Mouse (Mus musculus) brain, embryonic 18.5 days (tissue): ENCODE data around the gene Apol11b.
"Not testable (repeated sequence)": the region's sequence is repeated elsewhere in the genome, so short reads cannot be mapped to it uniquely, and the experiment has no call there.

ENCODE experiments used
- DNase-seq: peaks from one replicate; pipeline ENCODE4 v3.0.0-alpha.2; 2012; ENCODE audit warnings: low read depth, low spot score

Gene Apol11b

DNA sequence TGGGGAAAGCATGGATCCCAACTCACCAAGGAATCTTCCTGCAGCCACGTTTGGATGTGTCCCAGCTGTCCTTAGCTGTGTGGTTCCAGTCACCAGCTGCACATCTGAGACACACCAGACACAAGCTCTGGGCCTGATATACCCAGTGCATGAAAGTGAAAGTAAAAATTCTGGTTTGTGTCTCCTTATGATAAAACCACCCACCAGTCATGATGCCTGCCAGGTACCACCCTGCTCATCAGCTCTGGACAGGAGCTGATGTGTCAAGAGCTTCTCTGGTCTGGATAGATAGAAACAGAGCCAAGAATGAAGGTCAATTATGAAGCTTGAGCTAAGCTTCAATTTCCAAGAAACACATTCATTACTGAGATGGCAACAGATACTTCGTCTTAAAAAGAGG, at the start of gene Apol11b:
Gene Apol11b (minus strand): TSS at position 111 of the 400 bp plus-strand sequence.
- not testable (repeated sequence) for DNase-seq

DNA sequence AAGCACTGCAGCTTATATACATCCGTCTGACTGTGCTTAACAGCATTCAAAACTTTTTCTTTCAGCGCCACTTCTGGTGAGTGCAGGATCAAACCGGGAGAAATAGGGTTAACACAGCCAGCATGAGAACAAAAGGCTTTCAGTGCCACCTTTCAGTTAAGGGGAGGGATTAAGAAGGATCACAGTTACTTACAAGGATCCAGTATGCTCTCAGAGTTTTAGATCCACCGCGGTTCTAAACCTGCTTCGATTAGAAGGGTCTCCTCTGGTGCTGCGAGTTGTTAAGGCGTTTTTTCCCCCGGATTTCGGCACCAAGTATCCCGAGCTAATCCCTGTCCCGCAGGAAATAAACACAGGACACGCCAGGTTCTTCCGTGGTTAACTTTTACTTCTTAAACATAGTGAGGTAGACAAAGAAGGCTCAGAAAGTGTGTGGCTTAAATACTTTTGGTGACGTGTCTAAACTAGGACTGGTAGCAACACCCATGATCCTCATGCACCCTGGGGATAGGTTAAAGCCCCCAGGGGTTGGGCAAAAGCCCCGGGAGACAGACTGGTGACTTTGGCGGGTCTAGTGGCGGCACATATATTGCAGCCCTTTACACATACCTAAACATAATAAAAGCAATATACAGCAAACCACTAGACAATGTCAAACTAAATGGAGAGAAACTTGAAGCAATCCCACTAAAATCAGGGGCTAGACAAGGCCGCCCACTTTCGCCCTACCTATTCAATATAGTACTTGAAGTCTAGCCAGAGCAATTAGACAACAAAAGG, 48.6 kb upstream of the Apol11b start:
- not testable (repeated sequence) for DNase-seq

DNA sequence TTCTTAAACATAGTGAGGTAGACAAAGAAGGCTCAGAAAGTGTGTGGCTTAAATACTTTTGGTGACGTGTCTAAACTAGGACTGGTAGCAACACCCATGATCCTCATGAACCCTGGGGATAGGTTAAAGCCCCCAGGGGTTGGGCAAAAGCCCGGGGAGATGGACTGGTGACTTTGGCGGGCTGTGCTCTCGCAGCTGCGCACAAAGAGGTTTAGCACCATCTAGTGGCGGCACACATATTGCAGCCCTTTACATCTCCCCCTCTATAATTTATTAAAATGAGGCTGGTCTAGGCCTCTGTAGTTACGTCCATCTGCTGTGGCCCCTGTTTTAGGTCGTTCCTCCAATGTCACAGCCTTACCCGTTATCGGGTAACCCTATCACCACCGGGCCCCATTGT, 40.9 kb upstream of the Apol11b start:
- DNase-seq, result not testable (repeated sequence)

DNA sequence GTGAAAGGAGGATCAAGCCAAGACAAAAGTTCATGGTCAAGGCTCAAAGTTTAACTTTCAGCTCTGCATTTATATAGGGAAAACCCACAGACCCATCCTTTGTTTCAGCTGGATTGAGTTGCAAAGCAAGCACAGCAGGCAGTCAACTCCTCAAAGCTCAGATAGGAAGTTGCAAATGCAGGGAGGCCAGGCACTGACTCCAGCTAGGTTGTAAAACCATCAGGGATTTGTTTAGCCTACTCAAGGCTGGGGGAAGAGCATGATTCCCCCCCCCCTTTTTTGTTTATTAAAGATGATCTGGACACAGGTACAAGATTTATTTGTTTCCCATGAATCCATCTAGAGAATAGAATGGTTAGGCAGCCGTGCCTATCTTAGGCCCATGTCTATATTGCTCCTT, 31.0 kb upstream of the Apol11b start:
- not testable (repeated sequence) for DNase-seq

DNA sequence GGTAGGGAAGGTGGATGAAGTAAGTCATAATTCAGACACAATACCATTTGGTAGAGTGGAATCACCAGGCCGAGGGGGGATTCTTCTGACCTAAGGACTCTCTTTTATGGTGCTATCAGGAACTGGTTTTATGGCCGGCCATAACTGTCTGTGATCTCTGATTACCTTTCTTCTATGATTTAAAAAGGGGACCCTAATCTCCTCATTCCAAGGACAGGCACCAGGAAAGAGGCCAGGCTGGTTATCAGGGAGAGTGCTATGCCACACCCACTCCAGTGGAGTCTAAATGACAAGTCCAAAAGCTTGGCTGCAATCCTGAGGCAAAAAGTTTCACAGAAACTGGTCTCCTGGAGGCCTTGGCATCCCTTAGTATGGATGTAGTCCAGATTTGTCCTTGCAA, 18.8 kb upstream of the Apol11b start:
- DNase-seq, result not testable (repeated sequence)

DNA sequence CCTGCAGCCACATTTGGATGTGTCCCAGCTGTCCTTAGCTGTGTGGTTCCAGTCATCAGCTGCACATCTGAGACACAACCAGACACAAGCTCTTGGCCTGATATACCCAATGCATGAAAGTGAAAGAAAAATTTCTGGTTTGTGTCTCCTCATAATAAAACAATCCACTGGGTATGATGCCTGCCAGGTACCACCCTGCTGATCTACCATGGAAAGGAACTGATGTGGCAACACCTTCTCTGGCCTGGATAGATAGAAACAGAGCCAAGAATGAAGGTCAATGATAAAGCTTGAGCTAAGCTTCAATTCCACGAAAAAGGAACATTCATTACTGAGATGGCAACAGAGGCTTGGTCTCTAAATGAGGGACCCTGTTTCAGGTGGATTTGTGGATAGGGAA, 16.7 kb upstream of the Apol11b start:
- DNase-seq, result not testable (repeated sequence)

DNA sequence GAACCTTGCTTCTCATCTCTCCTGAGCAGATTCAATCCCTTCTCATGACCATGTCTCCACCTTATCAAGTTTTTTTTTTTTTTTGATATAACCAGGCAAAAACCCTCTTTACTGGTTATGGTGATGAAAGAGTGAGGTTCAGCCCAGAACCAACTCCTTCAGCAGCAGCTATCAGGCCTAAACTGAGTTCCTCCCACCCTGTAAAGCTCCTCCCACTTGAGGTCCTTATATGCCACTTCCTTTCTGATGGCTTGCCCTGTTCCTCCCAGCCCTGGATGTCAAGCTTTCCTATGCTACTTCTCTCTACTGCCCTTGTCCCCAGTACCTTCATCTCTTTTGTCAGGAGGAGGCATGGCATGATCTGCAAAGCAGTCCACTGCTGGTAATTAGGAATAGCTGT, 8.1 kb upstream of the Apol11b start:
- not testable (repeated sequence) for DNase-seq

DNA sequence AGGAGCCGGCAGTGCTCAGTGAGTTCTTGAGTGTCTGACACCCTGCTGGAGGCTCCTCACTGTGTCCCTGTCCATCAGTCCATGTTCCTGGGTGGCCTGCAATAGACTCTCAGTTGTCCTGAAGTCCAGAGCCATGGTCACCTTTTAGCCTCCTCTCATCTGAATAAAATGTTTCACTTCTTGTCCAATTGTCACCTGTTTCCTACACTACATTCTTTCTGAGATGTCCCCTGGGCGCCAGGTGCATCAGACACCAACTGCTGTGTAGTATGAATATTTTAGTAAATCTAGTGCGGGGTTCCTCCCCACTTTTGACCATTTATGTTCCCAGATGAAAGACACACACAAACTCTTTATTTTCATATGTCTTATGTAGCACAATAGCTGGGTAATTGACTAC, 13.3 kb downstream of the Apol11b start:
- DNase-seq, result not testable (repeated sequence)

DNA sequence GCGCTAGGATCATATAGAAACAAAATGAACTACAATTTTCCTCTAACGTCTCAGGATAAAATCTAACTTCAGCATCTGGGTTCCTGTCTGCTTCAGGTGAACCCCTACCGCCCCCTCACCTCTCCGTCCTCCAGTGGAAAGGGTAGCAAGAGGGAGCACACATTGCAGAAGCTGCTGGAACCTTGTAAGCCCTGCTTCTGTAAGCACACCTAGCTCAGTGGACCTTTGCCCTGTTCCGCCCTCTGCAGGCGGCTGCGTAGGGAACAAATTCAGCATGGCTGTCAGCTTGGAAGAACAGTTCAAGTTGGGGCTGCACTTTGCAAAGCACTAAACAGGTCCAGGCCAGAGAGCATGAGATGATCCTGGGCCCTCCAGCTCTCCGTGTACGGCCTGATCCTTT, 14.4 kb downstream of the Apol11b start:
- not testable (repeated sequence) for DNase-seq

DNA sequence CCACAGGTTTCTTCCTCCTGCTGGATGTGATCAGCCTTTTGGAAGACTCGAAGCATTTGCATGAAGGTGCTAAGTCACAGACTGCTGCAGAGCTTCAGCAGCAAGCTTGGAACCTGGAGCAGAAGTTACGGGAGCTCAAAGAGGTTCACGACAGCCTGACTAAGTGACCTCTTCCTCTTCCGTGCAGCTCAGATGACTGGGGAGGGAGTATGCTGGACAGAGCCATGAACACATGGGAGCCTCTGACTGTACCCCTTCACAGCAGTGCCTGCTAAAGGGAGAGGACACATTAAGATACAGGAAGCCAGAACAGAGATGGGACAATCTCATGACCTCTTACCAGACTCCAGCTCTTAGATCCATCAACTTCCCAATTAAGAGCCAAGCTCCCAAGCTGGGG, 16.6 kb downstream of the Apol11b start:
- not testable (repeated sequence) for DNase-seq

DNA sequence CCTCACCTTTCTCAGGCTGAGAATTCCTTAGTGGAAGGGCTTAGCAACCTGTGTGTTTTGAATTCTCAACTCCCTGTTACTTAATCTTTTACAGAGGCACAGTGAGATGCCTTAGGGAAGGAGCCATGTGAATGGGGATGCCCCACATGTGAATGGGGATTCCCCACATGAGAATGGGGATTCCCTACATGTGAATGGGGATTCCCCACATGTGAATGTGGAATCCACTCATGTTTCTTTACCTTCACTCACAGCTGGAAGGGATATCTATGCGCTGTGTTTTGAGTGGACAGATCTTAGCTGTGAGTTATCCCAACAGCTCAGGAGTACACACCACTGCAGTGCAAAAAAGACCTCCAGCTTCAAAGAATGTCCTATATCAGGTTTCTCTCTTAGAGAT, 18.4 kb downstream of the Apol11b start:
- no peak for DNase-seq

DNA sequence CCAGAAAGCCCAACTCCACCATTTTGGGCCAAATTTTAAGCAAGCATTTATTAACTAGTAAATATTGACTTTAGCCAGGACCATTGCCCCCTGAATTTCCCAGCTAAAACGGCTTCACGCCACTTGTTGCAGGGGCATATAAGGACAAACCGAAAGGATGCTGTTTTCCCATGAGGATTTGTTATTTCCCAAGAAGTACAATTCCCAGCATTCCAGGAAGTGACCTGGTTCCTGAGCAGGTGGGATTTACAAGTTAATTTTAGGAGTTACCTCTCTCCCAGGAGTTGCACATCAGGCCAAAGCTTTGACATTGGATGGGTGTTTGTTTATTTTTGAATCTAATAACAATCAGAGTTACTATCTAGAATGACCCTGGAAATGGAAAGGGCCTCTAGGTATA, 37.0 kb downstream of the Apol11b start:
- no peak for DNase-seq

DNA sequence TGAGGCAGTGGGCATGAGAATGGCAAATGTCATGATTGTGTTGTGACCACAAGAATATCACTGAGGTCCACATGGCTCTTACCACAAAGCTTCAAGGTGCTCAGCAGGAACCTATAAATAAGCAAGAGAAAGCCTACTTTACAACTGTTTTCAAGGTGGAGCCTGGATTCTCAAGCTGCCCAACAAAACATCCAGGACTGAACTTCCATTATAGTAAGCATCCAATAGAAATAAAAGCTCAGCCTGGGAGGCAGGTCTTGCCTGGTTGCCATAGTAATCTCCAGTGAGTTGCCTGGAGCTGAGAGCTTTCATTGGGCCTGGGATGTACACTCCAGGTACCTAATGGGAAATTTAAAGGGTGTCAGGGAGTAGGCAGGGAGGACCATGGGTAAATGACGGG, 44.1 kb downstream of the Apol11b start, which contains the start of gene Gm36245:
Gene Gm36245 (plus strand): TSS at position 301 of the 400 bp plus-strand sequence.
- DNase-seq, result no peak

DNA sequence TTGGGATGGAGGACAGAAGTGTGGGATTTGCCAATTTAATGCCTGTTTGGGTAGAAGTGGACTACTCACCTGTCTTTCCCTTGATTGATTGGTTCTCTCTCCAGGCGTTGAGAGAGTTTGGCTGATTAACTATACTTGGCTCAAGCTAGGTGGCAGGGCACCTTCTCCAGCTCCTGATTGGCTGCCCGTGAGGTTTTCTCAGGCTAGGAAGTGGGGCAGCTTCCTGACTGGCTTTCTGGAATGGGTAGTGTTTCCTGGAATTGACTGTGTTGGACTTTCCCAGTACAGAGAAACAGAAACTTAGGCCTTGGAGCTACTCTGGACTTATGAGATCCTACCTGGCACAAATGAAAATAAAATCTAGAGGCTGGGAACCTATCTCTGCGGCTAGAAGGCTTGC, 44.7 kb downstream of the Apol11b start:
- no peak for DNase-seq

DNA sequence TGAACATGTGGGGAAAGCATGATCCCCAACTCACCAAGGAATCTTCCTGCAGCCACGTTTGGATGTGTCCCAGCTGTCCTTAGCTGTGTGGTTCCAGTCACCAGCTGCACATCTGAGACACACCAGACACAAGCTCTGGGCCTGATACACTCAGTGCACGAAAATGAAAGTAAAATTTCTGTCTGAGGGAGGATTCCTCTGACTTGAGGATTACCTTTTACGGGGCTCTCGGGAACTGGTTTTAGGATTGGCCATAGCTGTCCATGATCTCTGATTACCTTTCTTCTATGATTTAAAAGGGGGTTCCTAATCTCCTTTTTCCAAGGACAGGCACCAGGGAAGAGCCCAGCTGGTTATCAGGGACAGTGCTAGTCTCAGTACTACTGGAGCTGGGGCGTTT, 47.1 kb downstream of the Apol11b start, which contains the start of gene Apol10b:
Gene Apol10b (minus strand): TSS at position 165 of the 400 bp plus-strand sequence.
- DNase-seq, result no peak

DNA sequence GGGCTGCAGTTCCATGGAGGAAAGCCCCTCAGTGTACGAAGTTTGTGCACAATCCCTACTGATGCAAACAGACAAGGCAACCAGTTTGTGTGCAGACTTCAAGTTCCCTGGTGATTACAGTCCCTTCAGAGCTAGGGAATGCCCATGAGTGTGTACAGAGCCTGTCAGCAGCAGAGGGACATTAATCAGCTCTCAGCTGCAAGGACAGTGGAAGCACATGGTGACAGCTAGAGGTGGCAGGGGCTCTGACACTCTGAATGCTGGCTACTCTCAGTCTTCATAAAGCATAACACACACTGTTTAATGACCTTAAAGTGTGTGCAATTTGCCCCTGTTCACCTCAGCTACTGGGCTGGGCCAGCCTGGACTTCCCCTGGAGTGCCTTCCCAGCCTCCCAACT, 49.5 kb downstream of the Apol11b start:
- DNase-seq, result no peak

DNA sequence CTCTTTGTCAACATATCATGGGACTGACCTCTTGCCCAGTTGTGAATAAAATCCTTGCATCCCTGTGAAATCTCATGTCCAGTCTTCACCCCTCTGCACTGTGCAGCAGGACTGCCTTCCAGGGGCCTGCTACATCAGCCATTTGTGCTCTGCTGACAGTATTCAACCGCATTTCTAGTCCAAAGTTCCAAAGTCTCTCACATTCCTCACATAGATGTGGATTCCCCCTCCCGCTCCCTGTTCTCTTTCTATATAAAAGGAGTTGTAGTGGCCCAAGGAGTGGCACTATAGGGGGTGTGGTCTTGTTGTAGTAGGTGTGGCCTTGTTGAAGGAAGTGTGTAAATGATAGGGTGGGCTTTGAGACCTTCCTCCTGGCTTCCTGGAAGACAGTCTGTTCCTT, 52.2 kb downstream of the Apol11b start:
- no peak for DNase-seq

DNA sequence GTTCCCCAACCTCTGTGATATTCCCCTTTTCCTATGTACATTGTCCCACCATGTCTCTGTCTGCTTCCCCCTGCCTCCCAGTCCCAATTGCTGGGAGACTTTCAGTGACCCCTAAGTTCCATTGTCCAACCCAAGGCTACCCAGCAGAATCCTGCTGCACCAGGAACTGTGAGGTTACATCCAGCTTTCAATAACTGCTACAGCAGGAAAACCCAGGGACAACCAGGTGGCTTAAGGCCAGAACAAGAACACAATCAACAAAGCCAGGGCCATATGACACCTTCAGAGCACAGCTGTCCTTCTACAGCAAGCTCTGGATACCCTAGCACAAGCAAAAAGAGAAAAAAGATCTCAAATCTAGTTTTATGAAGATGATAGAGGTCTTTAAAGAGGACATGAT, 54.1 kb downstream of the Apol11b start:
- DNase-seq, result no peak

DNA sequence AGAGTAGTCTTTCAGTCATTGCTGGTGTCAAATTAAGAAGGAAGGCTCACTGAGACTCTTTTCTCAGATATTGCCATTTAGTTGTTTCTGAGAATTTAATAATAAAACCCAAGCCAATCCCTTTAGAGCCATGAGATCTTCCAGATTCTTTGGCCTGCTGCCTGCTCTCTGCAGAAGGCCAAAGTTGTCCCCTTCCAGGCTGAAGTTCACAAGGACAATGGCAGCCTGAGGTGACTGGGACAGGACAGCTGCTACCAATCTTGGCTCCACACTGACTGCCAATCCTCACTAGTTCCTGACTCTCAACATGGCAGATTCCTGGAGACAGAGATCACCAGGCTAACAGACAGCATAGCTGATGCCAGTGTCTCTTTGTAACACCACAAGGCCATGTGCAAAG, 56.1 kb downstream of the Apol11b start:
- no peak for DNase-seq
